Mouse (Mus musculus): ENCODE measurements around the gene Pak6.

The Pak6 gene

GRCm38 (mm10) chr2:118664975-118665516, 1.9 kb downstream of the Pak6 start:
- no peak for DNase-seq (ENCODE audit: low spot score in 2 of 2)

- no peak for DNase-seq (ENCODE audit: low spot score in 2 of 2)
These were observed 2.5 kb downstream of the Pak6 start for GRCm38 (mm10) chr2:118665616-118666015.

- DNase-seq (ENCODE audit: low spot score in 2 of 2) = no peak
These were observed 4.1 kb downstream of the Pak6 start for GRCm38 (mm10) chr2:118667181-118667580.

GRCm38 (mm10) chr2:118669245-118669644, 6.1 kb downstream of the Pak6 start:
- no peak for DNase-seq (ENCODE audit: low spot score in 2 of 2)

- DNase-seq (ENCODE audit: low spot score in 2 of 2) = no peak
These were observed 6.7 kb downstream of the Pak6 start for GRCm38 (mm10) chr2:118669785-118670184.

- no peak for DNase-seq (ENCODE audit: low spot score in 2 of 2)
These were observed 8.6 kb downstream of the Pak6 start for GRCm38 (mm10) chr2:118671728-118672127.

GRCm38 (mm10) chr2:118673686-118674465, 10.8 kb downstream of the Pak6 start:
- DNase-seq (ENCODE audit: low spot score in 2 of 2) = no peak

- DNase-seq (ENCODE audit: low spot score in 2 of 2) = no peak
These were observed 11.4 kb downstream of the Pak6 start for GRCm38 (mm10) chr2:118674500-118674899.

GRCm38 (mm10) chr2:118676839-118677741, 14.0 kb downstream of the Pak6 start:
- DNase-seq (ENCODE audit: low spot score in 2 of 2) = no peak

GRCm38 (mm10) chr2:118677817-118678216, 14.7 kb downstream of the Pak6 start:
- no peak for DNase-seq (ENCODE audit: low spot score in 2 of 2)

GRCm38 (mm10) chr2:118679577-118679976, 16.5 kb downstream of the Pak6 start:
- DNase-seq (ENCODE audit: low spot score in 2 of 2) = no peak

- DNase-seq (ENCODE audit: low spot score in 2 of 2) = no peak
These were observed 17.8 kb downstream of the Pak6 start for GRCm38 (mm10) chr2:118680926-118681325.

GRCm38 (mm10) chr2:118682544-118683260, 19.6 kb downstream of the Pak6 start:
- no peak for DNase-seq (ENCODE audit: low spot score in 2 of 2)

- DNase-seq (ENCODE audit: low spot score in 2 of 2) = no peak
These were observed 22.0 kb downstream of the Pak6 start for GRCm38 (mm10) chr2:118685088-118685487.

- no peak for DNase-seq (ENCODE audit: low spot score in 2 of 2)
These were observed 23.6 kb downstream of the Pak6 start for GRCm38 (mm10) chr2:118686693-118687092.

GRCm38 (mm10) chr2:118687791-118688190, 24.7 kb downstream of the Pak6 start:
- no peak for DNase-seq (ENCODE audit: low spot score in 2 of 2)

GRCm38 (mm10) chr2:118689875-118690274, 26.8 kb downstream of the Pak6 start:
- no peak for DNase-seq (ENCODE audit: low spot score in 2 of 2)

- no peak for DNase-seq (ENCODE audit: low spot score in 2 of 2)
These were observed 30.4 kb downstream of the Pak6 start for GRCm38 (mm10) chr2:118693370-118693966.

GRCm38 (mm10) chr2:118695677-118696232, 32.7 kb downstream of the Pak6 start:
- DNase-seq (ENCODE audit: low spot score in 2 of 2) = peak in 1 of 2 experiments; percentile 72

GRCm38 (mm10) chr2:118696451-118697308, 33.6 kb downstream of the Pak6 start:
- DNase-seq (ENCODE audit: low spot score in 2 of 2) = no peak
